Mouse (Mus musculus): ENCODE results near the gene Capn12.
A peak's percentile ranks its signal among the peaks of the same experiment; 100 is the strongest.
"Not testable (repeated sequence)": the region's sequence is repeated elsewhere in the genome, so short reads cannot be mapped to it uniquely, and the experiment has no call there.

Gene Capn12

DNA sequence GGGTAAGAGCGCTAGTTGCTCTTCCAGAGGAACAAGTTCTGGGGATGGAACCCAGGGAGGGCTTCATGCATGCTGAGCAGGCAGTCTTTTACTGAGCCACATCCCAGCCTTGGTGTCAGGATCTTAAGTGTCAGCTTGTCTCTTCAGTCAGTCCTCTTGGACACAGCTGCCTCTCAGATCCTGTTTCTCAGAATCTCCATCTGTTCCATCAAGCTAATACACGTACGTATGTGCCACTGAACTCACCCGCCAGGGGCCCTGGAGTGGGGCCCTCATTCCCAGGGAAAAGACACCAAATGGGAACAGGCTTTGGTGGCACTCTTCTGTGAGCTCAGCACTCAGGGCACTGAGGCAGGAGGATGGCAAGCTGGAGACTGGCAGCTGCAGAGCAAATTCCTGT is 3.4 kb upstream of the Capn12 start:
- no peak for DNase-seq (ENCODE audit: low spot score)

DNA sequence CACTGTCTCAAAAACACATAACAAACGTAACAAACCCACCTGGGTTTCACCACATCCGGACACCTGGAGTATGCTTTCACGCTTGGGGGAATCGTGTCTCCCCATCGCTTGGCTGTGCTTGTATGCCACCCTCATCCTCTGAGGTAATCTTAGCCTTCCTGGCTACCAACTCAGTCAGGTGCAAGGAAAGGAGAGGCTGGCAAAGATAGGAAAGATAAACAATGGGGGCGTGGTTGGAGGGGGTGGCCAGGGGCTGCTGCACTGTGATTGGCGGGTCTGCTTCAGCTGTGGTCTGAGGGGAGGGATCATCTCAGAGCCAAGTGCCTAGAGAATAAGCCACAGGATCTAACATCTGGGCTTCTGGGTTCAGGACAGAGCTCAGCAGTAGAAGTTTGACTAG is 1.6 kb upstream of the Capn12 start:
- peak; percentile 73 for DNase-seq (ENCODE audit: low spot score)

DNA sequence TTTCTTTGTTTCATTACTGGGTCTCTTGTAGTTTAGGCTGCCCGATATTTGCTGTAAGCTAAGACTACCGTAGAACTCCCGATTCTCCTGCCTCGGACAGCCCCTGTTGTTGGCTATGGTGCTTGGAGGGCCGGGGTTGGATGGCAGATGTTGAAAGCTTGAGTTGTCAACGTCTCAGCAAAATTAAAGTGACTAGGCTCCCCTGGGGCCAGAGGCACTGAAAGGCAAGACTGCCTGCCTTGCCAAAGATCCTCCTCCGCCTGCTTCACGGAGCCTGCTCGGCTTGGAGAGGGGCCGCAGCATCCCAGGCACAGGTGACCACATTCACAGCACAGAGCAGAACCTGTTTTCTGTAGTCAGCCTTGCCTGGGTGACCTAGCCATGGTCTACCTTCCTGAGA is 668 bp upstream of the Capn12 start:
- no peak for DNase-seq (ENCODE audit: low spot score)

DNA sequence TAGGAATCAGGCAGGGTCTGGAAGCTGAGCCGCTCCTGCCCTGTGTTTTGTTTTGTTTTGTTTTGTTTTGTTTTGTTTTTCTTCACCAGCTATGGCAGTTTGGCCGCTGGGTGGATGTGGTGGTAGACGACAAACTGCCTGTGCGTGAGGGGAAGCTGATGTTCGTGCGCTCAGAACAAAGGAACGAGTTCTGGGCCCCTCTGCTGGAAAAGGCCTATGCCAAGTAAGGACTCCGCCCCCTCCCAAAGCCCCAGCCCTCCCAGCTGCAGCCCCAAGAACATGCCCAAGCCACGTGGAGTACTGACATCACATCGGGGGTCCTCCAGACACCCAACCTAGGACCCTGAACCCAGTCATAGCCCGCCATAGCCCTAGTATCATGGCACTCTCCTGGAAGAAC is 1.8 kb downstream of the Capn12 start:
- DNase-seq (ENCODE audit: low spot score) = no peak

DNA sequence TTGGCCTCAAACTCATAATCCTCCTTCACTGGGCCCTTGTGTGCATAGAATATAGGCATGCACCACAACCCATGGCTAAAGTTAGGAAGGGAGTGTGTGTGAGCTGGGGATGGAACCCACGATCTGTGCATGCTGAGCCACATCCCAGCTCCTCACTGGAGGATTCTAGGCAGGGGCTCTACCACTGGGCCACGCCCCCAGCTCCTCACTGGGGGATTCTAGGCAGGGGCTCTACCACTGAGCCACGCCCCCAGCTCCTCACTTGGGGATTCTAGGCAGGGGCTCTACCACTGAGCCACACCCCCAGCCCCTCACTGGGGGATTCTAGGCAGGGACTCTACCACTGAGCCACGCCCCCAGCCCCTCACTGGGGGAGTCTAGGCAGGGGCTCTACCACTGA is 2.5 kb downstream of the Capn12 start:
- DNase-seq (ENCODE audit: low spot score) = not testable (repeated sequence)

DNA sequence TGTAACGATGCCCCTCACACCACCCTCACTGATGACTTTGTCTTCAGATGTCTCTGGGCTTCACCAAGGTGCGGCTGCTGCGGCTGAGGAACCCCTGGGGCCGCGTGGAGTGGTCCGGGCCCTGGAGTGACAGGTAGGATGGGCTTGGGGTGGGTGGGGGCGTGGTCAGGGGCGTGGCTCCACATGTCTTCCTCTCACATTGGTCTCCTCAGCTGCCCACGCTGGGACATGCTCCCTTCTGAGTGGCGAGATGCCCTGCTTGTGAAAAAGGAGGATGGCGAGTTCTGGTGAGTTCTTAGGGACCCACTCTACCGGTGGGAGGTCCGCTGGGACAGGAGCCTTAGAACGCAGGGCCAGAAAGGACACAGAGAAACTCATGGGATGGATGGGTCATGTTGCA is 5.3 kb downstream of the Capn12 start:
- no peak for DNase-seq (ENCODE audit: low spot score)

DNA sequence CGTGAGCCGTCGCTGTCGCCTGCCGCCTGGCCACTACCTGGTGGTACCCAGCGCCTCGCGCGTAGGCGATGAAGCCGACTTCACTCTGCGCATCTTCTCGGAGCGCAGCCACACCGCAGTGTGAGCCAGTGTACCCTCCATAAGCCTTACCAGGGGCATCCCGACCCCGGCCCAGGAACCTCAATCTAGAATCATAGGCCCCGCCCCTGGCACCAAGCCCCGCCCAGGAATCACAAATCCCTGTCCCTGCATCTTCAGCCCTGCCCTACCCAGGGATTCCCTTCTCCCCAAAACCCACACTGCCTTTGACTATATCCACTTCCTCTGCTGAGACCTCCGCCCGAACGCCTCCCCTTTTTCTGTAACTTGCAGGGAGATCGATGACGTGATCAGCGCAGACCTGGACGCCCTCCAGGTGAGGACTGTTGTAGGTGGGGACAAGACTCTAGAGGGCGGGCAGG is 7.5 kb downstream of the Capn12 start:
- DNase-seq (ENCODE audit: low spot score) = no peak

DNA sequence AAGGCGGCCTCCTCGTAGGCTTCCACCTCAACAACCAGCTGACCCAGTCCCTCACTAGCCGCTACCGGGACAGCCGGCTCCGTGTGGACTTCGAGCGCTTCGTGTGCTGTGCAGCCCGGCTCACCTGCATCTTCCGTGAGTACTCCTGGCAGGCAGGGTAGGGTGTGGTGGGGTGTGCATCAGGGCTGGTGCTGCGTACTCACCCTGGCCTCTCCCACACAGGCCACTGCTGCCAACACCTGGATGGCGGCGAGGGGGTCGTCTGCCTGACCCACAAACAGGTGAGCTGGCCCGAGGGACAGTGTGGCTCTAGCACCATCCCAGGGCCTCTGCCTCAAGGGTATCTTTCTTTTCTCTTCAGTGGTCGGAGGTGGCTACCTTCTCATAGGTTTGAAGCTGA is 11.4 kb downstream of the Capn12 start:
- DNase-seq (ENCODE audit: low spot score) = no peak

DNA sequence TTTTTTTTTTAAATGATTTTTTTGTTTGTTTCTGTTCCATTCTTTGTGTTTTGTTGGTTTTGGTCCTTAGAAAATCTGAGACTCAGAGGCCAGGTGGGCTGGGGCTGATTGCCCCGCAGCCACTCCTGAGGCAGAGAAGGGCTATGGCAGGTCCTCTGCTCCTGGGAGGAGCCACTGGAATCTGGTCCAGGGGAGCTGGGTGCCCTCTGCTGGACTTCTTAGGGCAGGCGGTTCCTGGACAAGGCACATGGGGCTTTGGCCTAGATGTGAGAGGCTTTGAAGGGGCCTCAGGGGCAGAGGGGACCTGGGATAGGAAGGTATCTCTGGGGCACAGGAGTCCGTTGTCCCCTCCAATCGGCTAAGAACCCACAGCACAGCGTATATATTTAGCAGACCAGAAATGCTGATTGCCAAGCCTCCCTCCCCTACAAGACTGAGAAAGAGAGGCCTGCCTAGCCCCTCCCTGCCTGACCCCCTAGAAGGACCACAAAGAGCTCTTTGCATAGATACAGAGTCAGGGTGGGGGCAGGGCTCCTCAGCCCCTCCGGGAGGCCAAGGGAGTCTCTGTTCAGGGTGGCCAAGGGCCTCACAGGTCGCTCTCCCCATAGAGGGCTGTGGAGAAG is 12.5 kb downstream of the Capn12 start:
- peak; percentile 47 for DNase-seq (ENCODE audit: low spot score)

DNA sequence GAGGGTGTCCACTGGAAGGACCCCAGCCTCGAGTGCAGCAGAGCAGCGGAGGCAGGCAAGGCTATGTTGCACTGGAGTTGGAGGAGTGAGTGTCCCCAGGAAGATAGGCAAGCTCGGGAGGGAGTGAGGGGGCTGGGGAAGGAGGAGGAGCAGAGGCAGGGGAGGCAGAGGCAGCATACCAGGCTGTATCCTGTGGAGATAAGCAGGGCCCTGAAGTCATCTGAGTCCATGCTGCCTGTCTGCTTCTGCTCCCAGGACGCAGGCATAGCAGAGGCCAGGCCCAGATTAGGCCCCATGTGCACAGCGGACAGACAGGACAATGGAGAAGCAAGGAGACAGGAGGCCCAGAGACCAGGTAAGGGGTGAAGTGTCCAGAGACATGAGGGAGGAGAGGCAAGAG is 13.7 kb downstream of the Capn12 start:
- DNase-seq (ENCODE audit: low spot score) = peak; percentile 84

DNA sequence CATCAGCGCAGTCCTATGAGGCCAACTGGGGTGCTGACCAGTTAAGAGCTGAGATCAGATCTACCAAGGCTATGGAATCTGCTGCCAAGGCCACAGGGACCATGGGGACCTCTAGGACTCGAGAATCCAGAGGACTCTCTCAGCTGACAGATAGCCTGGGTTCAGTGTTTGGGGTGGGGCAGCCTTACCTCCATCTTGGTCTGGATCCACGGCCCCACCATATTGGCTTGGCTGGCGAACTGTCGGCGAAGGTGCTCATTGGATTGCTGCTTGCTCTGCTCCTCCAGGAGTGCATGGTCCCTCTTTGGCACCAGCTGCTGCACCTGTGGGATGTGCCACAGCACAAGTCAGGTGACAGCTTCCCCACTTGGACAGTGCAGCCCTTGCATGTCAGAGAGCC is 16.4 kb downstream of the Capn12 start:
- DNase-seq (ENCODE audit: low spot score) = no peak

DNA sequence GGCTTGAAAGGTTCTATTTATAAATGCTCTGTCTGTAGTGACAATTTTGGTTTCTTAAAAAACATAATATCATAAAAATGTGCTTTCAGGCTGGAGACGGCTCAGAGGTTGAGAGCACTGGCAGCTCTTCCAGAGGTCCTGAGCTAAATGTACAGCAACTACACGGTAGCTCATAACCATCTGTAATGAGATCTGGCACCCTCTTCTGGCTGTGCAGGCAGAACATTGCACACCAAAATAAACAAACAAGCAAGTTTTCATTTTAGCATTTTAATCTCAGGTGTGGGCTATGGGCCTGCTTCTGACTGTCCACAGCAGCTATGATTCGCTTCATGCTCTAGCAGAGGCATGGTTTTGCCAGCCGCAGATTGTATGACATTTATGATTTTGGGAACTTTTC is 18.8 kb downstream of the Capn12 start:
- DNase-seq (ENCODE audit: low spot score) = no peak

DNA sequence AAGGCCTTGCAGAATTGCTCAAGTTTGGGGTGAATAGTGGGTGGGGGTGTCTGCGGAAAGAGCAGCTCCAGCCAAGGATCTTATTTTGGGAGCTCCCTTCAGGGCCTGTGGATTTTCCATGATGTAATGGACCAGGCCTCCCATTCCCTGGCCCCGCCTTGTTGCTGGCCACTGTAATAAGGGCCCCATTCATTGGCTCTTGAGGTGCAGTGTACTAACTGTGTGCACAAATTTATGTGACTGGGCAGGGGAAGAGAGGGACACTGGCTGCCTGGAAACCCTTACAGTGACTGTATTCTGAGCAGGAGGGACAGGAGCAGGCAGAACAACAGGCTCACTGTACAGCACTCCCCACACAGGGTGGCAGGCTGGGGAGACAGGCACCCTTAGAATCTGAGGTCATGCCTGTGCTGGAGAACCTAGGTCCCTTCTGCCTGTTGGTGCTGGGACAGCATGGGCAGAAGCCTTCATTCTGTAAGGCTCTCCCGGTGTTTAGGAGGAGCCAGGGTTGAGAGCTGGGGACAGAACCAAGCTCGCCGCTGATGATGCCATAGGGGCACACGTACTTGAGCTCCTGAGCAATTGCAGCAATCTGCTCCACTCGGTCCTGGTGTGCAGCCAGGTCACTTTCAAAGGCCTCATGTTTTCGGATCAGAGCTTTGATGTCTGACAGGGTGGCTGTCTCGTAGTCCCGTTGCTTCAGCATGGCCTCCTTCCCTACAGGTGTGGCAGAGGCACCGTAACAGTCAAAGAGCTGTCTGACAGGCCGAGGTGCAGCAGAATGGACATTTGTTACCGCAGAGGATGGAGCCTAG is 20.3 kb downstream of the Capn12 start:
- no peak for DNase-seq (ENCODE audit: low spot score)

DNA sequence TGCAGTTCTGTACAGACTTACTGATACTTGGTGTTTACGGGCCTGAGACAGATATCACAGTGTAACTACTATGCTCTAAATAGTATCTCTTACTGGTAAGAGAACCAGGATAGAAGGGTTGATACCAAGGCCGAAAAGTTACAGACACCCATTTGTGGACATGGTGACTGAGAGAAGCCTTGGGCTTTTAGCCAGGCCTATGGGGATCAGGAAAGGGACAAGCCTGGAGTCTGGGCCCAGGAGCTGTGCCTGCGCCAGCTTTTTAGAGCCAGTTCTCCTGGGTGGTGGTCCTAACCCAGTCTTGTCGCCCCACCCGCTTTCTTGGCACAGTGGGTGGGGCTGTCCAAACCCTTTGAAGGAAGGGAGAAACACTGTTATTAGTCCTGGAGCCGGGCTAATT is 21.0 kb downstream of the Capn12 start:
- DNase-seq (ENCODE audit: low spot score) = no peak

DNA sequence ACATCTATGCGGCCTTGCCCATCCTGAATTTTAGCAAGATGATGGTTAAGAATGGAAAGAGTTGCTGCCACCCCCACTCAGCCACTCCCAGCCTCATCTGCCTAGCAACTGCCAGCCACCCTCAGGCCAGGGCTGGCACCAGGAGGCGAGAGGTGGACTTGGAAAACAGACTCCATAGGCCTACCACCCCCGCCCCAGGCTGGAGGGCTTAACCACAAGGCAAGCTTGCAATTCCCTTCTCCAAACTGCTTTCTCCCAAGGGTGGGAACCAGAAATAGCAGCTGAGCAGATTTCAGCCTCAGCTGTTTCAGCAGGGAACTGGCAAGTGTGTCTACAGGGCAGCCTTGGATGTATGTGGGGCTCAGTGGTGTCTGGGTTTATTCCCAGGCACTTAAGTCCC is 21.6 kb downstream of the Capn12 start:
- DNase-seq (ENCODE audit: low spot score) = no peak

DNA sequence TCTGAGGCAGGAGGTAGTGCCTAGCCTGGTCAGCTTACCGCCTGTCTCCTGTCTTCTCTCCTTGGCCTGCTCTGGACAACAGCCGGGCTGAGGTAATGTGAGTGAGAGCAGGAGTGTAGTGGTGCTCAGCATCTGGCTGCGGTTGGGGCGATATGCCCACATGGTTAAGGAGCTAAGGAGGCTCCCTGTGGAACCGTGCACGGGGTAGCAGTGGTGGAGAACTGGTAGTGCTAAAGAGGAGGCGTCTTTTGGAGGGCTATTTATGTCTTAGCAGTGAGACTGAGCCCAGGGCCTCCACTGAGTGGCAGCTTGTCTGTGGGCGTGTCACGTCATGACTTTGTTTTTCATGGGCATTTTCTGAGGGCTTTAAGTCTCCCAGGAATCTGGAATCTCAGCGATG is 22.6 kb downstream of the Capn12 start:
- DNase-seq (ENCODE audit: low spot score) = no peak

DNA sequence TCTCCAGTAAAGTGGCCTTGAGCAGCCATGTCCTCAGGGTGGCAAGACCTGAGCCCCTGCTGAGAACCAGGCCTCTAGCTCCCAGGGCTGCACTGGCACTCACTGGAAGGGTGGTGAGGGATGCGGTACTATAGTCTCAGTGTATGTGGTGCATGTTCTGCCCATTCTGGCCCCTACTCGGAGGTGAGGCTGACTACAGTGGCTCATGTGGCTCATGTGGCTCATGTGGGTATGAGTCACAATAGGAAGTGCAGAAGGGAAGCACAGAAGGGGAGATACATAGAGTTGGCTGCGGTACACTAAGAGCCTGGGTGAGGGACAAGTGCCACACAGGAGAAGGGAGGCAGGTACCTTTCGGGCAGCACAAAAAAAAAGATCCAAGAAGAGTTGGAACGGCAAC is 26.0 kb downstream of the Capn12 start:
- no peak for DNase-seq (ENCODE audit: low spot score)

DNA sequence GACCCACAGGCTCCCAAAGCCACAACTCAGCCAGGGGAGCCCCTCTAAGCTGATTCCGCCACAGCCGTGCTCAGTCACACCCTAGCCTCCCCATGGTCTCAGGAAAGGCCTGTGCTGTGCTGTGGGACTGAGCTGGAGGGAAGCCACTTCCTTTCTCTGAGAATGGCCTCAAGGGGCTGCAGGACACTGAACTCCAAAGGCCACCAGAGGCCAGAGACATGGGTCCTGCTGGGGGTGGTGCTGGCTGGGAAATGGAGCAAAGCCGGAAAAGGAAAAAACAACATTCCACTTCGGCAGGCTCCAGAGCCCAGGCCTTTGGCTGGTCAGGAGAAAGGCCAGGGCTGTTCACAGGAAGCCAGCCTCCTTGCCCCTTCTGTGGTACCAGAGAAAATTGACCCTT is 30.4 kb downstream of the Capn12 start:
- DNase-seq (ENCODE audit: low spot score) = no peak

DNA sequence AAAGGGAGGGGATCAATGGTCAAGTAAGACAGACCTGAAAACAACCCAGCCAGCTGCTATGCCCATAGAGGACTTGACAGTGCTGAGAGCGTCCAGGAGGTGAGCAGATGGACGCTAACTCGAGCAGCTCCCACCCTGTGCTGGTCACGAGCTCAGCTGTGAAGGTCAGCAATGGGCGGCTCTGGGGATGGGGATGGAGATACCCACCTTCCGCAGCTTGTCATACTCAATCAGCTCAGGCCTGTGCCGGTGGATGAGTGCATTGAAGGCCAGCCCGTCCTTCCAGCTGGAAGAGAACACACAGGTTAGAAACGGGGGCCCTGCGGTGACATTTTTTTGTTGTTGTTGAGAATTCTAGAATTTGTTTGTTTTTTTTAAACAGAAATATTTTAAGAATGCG is 31.9 kb downstream of the Capn12 start:
- no peak for DNase-seq (ENCODE audit: low spot score)

DNA sequence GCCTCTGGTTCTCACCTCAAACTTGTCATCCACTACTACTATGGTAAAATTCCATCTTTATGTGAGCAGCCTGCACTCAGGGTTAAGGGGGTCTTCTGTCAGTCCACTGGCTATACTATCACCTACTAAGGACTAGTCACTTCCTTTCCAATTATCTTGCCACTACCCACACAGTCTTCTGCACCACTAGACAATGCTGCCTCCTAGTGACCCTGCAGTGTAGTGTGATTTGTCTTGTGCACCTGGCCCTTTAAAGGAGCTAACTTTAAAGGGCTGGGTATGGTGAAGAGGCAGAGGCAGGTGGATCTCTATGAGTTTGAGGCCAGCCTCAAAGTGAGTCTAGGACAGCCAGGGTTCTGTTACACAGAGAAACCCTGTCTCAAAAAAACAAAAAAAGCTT is 35.3 kb downstream of the Capn12 start:
- DNase-seq (ENCODE audit: low spot score) = no peak

DNA sequence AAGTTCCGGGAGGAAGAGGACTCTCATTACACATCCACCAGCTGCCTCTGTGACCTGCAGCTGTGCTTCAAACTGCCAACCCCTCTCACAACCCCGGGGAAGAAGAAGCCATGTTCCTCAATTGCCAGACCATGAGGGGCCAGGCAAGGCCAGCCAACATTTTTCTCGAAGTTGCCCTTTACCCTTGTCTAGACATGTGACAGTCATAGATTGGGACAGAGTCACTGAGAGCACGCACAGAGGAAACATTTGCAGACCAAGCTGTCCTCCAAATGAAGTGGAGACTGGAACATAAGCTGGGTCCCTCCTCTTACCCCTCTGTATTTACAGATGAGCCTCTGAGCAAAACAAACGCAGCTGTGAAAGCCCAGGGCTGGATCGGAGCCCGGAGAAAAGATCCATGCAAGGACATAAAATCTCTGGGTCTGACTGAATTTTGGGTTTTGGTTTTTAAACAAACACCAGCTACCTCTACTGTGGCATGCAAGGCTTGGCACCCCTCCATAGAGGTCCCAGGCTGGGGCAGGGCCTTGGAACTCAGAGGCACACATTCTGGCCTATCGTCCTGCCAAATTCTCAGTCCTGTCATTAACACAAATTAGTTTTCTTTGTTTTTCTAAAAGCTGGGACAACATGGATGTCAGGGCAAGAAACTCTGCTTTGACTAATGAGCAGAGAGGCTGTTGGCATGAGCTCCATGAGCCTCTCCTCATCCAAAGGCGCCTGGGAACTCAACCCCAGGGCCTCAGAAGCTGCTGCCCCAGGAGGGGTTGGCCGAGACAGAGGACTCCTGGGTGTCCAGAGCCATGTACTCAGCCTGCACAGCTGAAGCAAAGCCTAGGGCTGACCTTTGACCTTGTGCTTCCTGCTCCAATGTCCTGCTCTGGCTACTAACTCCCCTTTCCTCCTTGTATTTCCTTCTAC is 36.5 kb downstream of the Capn12 start:
- DNase-seq (ENCODE audit: low spot score) = peak; percentile 62

DNA sequence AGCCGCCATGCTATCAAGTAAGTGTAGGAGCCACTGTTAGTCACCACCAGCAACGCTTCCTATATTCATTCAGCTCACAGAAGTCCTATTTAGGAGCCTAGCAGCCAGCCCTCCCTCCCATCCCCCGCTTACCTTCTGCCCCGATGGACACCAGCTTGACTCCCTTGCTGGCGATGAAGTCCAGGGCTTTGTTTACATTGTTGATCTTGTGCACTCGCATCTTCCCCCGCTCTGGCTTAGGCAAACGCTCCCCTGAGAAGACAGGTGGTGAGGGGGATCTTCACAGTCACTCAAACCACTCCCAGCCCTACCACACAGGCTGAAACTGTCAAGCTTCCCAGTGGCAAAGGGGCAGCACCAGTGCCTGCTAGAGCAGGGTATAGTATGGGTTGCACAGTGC is 37.3 kb downstream of the Capn12 start:
- DNase-seq (ENCODE audit: low spot score) = no peak

DNA sequence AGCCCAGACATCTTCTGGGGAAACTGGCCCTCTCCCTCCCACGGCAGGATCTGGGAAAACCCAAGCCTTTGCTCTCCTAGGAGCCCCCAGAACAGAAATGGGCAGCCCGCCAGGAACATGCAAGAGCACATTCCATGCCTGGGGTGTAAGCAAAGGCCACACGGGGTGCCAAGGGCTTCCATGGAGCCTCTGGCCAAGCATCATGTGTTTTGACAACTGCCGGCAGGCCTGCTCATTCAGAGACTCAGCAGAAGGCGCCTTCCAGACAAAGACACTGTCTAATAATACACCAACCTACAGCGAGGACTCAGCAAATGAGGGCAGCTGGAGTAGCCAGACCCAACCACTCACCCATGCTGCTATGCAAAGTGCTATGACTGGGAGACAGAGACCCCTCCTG is 38.6 kb downstream of the Capn12 start:
- peak; percentile 65 for DNase-seq (ENCODE audit: low spot score)
